Mouse (Mus musculus) forebrain, embryonic 16.5 days (tissue): ENCODE measurements around the gene Hand1. TPM values are rescaled to one million over a fixed set of nuclear protein-coding genes. Genes with fewer than 3 reads are reported as not detected.

Experiments
- ATAC-seq: fragments of 200-750 bp; cut with Nextera tagmentation; 2 replicates; pipeline ENCODE4 v1.8.0; 2017; ENCODE audit warnings: mild to moderate bottlenecking, moderate library complexity
- H3K27ac ChIP-seq: fragments of 300-500 bp; sonication (generic); 2 replicates; pipeline ENCODE4 v1.5.1; 2014; ENCODE audit warnings: low read length, control low read depth
- H3K27me3 ChIP-seq: fragments of 300-500 bp; sonication (generic); replicated peaks from 2 replicates; pipeline ENCODE4 v1.6.1; 2014; ENCODE audit warnings: low read length; ENCODE audit not compliant: control insufficient read depth, insufficient read depth
- H3K36me3 ChIP-seq: fragments of 300-500 bp; sonication (generic); 2 replicates; pipeline ENCODE4 v1.6.1; 2014; ENCODE audit not compliant: control insufficient read depth, insufficient read depth
- H3K4me1 ChIP-seq: fragments of 300-500 bp; sonication (generic); replicated peaks from 2 replicates; pipeline ENCODE4 v1.6.1; 2014; ENCODE audit warnings: low read length; ENCODE audit not compliant: control insufficient read depth, insufficient read depth
- H3K4me2 ChIP-seq: fragments of 300-500 bp; sonication (generic); 2 replicates; pipeline ENCODE4 v1.6.1; 2014; ENCODE audit warnings: mild to moderate bottlenecking, low read length, control low read depth
- H3K4me3 ChIP-seq: fragments of 300-500 bp; sonication (generic); replicated peaks from 2 replicates; pipeline ENCODE4 v1.5.1; 2014; ENCODE audit warnings: mild to moderate bottlenecking, low read length, control low read depth
- H3K9ac ChIP-seq: fragments of 300-500 bp; sonication (generic); replicated peaks from 2 replicates; pipeline ENCODE4 v1.6.1; 2014; ENCODE audit warnings: low read depth, low read length, control low read depth
- H3K9me3 ChIP-seq: fragments of 300-500 bp; sonication (generic); 2 replicates; pipeline ENCODE4 v1.6.1; 2016; ENCODE audit warnings: low read length; ENCODE audit not compliant: control insufficient read depth
- WGBS: fragments of 180-500 bp; shearing (Covaris S2); extraction: QIAGEN DNeasy Blood & Tissue Kit; methylation state at CpG from one replicate; pipeline ENCODE4 v1.1.7; 2014; 5-methylcytosine and 5-hydroxymethylcytosine counted together
- polyA plus RNA-seq: library from polyadenylated mRNA; unstranded; fragments of >200 nt; fragmentation: Nextera tagmentation; extraction: Ambion mirVana; gene quantifications from 2 replicates; pipeline ENCODE4 v1.2.1, GENCODE M21; 2015

Gene Hand1
- polyA plus RNA-seq, 1 experiment from 2014 or later, result not detected

GRCm38 (mm10) chr11:57800266-57800951 lies 32.2 kb downstream of the Hand1 start:
- Histone ChIP-seq H3K27ac (no peak overlapping the region), H3K9me3 (no peaks in the 10 kb centered on the region), H3K36me3 (no peaks in the 10 kb centered on the region), H3K4me3 (peak overlapping the region; percentile 91), H3K9ac (peak overlapping the region; percentile 64), H3K4me1 (peaks cover 21% of the 10 kb centered on the region), H3K27me3 (no peaks in the 10 kb centered on the region), H3K4me2 (peak overlapping the region; percentile 92)
- no peak for ATAC-seq
- WGBS, result 19% methylated on average over 22 of the region's 22 CpGs

- no peak for ATAC-seq
- H3K27me3 ChIP-seq, result no peaks in the 10 kb centered on the region
- no peak overlapping the region for H3K27ac ChIP-seq
- WGBS, result 83% methylated on average over 10 of the region's 10 CpGs
- no peak overlapping the region for H3K4me3 ChIP-seq
- H3K4me1 ChIP-seq, result peaks cover 21% of the 10 kb centered on the region
- H3K36me3 ChIP-seq, result no peaks in the 10 kb centered on the region
- no peak overlapping the region for H3K9ac ChIP-seq
- H3K4me2 ChIP-seq, result no peak overlapping the region
- H3K9me3 ChIP-seq, result no peaks in the 10 kb centered on the region
These were observed 33.2 kb downstream of the Hand1 start for GRCm38 (mm10) chr11:57799456-57799855.

- WGBS, result 78% methylated on average over 9 of the region's 9 CpGs
- Histone ChIP-seq H3K9me3 (no peaks in the 10 kb centered on the region), H3K4me1 (peaks cover 14% of the 10 kb centered on the region), H3K4me3 (no peak overlapping the region), H3K9ac (no peak overlapping the region), H3K27me3 (no peaks in the 10 kb centered on the region), H3K36me3 (no peaks in the 10 kb centered on the region), H3K27ac (no peak overlapping the region), H3K4me2 (no peak overlapping the region)
- no peak for ATAC-seq
These were observed 34.8 kb downstream of the Hand1 start for GRCm38 (mm10) chr11:57797828-57798227.

- Histone ChIP-seq H3K27ac (no peak overlapping the region), H3K4me2 (no peak overlapping the region), H3K9me3 (no peaks in the 10 kb centered on the region), H3K4me3 (no peak overlapping the region), H3K36me3 (no peaks in the 10 kb centered on the region), H3K9ac (no peak overlapping the region), H3K27me3 (no peaks in the 10 kb centered on the region), H3K4me1 (no peaks in the 10 kb centered on the region)
- ATAC-seq, result no peak
- 69% methylated on average over 6 of the region's 6 CpGs for WGBS
These were observed 37.5 kb downstream of the Hand1 start for GRCm38 (mm10) chr11:57795086-57795485.

- no peak overlapping the region for H3K9ac ChIP-seq
- no peaks in the 10 kb centered on the region for H3K27me3 ChIP-seq
- no peak overlapping the region for H3K27ac ChIP-seq
- no peaks in the 10 kb centered on the region for H3K36me3 ChIP-seq
- H3K9me3 ChIP-seq, result no peaks in the 10 kb centered on the region
- no peak overlapping the region for H3K4me2 ChIP-seq
- H3K4me1 ChIP-seq, result peaks cover 8% of the 10 kb centered on the region
- ATAC-seq, result no peak
- H3K4me3 ChIP-seq, result no peak overlapping the region
- WGBS, result 30% methylated on average over 21 of the region's 21 CpGs
These were observed 41.6 kb downstream of the Hand1 start for GRCm38 (mm10) chr11:57790866-57791535.

- Histone ChIP-seq H3K9ac (no peak overlapping the region), H3K9me3 (no peaks in the 10 kb centered on the region), H3K36me3 (no peaks in the 10 kb centered on the region), H3K27me3 (no peaks in the 10 kb centered on the region), H3K4me1 (peaks cover 8% of the 10 kb centered on the region), H3K4me3 (no peak overlapping the region), H3K27ac (no peak overlapping the region), H3K4me2 (no peak overlapping the region)
- no peak for ATAC-seq
- 38% methylated on average over 3 of the region's 3 CpGs for WGBS
These were observed 44.7 kb downstream of the Hand1 start for GRCm38 (mm10) chr11:57787913-57788312.

GRCm38 (mm10) chr11:57786616-57787418 lies 45.8 kb downstream of the Hand1 start:
- Histone ChIP-seq H3K4me3 (no peak overlapping the region), H3K4me2 (no peak overlapping the region), H3K27me3 (no peaks in the 10 kb centered on the region), H3K4me1 (peaks cover 8% of the 10 kb centered on the region), H3K27ac (peak overlapping the region; percentile 25; the same call in 1 of the 2 replicates), H3K9me3 (no peaks in the 10 kb centered on the region), H3K9ac (no peak overlapping the region), H3K36me3 (no peaks in the 10 kb centered on the region)
- ATAC-seq, result peak; percentile 57
- 23% methylated on average over 18 of the region's 18 CpGs for WGBS

- no peak for ATAC-seq
- Histone ChIP-seq H3K36me3 (no peaks in the 10 kb centered on the region), H3K9me3 (no peaks in the 10 kb centered on the region), H3K4me2 (no peak overlapping the region), H3K9ac (no peak overlapping the region), H3K4me3 (no peak overlapping the region), H3K27me3 (peaks cover 27% of the 10 kb centered on the region), H3K27ac (no peak overlapping the region), H3K4me1 (no peaks in the 10 kb centered on the region; the same call in 1 of the 2 replicates)
- WGBS, result 84% methylated on average over 14 of the region's 14 CpGs
These were observed 52.8 kb downstream of the Hand1 start for GRCm38 (mm10) chr11:57779824-57780223.
